Mouse (Mus musculus) E14TG2a.4 (cell line): ENCODE results near the gene Rfc3.
"Not testable (repeated sequence)": the region's sequence is repeated elsewhere in the genome, so short reads cannot be mapped to it uniquely, and the experiment has no call there.

Experiments
- H3K27me3 ChIP-seq: 2 replicates; pipeline ENCODE4 v1.6.1; 2014; ENCODE audit warnings: low read length, control low read depth; ENCODE audit not compliant: insufficient read depth
- H3K36me3 ChIP-seq: 2 replicates; pipeline ENCODE4 v1.6.1; 2014; ENCODE audit warnings: low read length, control low read depth; ENCODE audit not compliant: insufficient read depth
- H3K4me1 ChIP-seq: replicated peaks from 2 replicates; pipeline ENCODE4 v1.6.1; 2014; ENCODE audit warnings: low read depth, low read length, control low read depth
- H3K4me3 ChIP-seq: replicated peaks from 2 replicates; pipeline ENCODE4 v1.5.1; 2014; ENCODE audit warnings: mild to moderate bottlenecking, low read length
- H3K9me3 ChIP-seq: 2 replicates; pipeline ENCODE4 v1.6.1; 2014; ENCODE audit warnings: low read length, control low read depth
- CTCF ChIP-seq: conservative IDR thresholded peaks from 2 replicates; pipeline ENCODE4 v1.5.1; 2014; ENCODE audit warnings: low read length
- NANOG ChIP-seq: IDR thresholded peaks from 2 replicates; pipeline ENCODE4 v1.6.1; 2014; ENCODE audit warnings: borderline replicate concordance, low read length, mixed read lengths
- POU5F1 ChIP-seq: IDR thresholded peaks from 2 replicates; pipeline ENCODE4 v1.6.1; 2014; ENCODE audit warnings: low read length, borderline replicate concordance

The Rfc3 gene

DNA sequence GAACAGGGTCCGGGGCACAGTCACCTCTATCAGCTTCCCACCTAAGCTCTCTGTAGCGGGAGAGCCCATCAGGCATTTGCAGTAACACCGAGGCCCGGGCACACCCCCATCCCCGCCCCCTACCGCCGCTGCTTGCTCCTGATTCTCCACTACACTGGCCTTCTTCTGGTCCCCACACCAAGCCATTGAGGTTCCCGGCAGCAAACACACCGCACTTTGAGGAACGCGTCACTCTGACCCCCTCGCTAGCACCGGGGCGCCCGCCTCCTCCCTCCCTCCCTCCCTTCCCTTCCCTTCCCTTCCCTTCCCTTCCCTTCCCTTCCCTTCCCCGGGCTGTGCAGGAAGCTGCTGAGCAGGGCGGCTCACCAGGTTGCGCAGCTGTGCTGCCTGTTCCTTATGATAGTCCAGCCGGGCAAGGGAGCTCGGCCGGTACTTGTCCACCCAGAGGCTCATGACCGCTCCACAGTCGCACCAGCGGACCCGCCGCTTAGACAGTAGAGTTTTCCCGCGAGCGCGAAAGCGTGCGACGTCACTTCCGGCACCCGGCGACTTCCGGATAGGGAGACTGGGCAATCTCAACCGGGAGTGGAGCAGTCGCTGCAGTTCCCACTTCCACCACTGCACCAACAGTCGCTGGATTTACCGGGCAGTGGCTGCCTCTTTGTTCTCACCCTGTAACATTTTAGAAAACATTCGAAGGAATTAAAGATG lies at the start of gene Rfc3:
Gene Rfc3 (minus strand): TSS at position 543 of the 711 bp plus-strand sequence.
- Histone ChIP-seq H3K9me3 (no peaks in the 10 kb centered on the region), H3K4me1 (peaks cover 9% of the 10 kb centered on the region), H3K36me3 (peaks cover 39% of the 10 kb centered on the region), H3K27me3 (no peaks in the 10 kb centered on the region), H3K4me3 (peak within 1 kb of the TSS; percentile 94)
- TF ChIP-seq POU5F1 (no peak), CTCF (peak; percentile 81), NANOG (no peak)

DNA sequence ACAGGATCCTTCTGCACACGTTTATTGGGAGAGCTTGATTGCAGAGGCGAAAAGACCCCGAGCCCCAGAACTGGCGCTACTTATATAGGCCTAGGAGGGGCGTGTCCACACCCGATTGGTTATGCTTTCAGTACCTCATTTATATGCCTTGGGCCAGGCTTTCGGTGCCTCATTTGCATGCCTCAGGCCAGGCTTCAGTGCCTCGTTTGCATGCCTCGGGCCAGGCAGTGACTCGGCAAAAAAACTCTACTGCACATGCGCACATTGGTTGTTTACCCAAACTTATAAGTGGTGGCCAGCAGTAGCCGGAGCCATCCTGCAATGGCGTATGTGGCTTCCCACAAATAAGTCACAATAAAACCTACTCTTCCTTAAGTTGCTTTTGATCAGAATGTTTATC lies 42.6 kb upstream of the Rfc3 start:
- H3K9me3 ChIP-seq: peaks cover 40% of the 10 kb centered on the region
- not testable (repeated sequence) for H3K4me1 ChIP-seq, H3K36me3 ChIP-seq, H3K27me3 ChIP-seq, H3K4me3 ChIP-seq

DNA sequence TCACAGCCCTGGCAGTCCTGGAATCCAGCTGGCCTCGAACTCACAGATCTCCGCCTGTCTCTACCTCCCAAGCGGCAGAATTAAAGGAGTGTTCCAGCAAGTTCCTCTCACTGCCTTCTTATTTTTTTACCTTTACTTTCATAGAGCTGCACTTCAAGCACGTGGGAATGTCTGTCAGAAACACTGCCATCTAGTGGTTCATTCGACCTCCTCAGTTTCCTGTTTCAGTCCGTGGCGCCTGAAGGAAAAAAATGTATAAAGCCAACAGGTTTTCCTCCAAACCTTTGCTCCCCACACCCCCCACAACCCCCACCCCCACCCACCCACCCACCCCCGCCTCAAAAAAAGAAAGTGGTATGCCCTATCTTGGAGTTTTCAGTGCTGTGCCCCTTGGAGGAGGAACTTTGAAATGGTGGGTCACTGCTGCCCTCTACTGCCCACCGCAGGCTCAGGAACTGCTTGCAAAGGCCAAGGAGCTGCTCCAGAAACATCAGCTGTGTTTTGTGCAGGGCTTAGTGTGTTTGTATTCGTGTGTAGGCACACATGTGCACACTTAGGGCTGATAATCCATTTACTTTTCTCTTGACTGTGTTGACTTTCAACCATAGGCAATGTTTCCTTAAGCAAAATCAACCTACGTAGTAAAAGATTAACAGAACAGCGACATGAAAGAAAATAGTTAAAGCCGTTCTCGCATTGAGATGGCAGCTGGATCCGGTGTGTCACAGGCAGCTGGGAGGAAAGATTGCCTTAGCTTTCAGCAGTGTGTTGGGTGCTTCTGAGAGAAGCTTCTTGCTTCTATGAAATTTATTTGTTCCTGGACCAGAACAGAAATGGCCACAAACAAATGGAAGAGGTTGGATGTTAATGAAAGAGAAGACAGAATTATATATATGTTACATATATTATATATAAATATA lies 35.8 kb upstream of the Rfc3 start:
- Histone ChIP-seq H3K9me3 (no peaks in the 10 kb centered on the region), H3K4me1 (no peaks in the 10 kb centered on the region), H3K4me3 (no peak overlapping the region), H3K36me3 (no peaks in the 10 kb centered on the region), H3K27me3 (peaks cover 6% of the 10 kb centered on the region)
- TF ChIP-seq CTCF (peak; percentile 58), POU5F1 (no peak)

DNA sequence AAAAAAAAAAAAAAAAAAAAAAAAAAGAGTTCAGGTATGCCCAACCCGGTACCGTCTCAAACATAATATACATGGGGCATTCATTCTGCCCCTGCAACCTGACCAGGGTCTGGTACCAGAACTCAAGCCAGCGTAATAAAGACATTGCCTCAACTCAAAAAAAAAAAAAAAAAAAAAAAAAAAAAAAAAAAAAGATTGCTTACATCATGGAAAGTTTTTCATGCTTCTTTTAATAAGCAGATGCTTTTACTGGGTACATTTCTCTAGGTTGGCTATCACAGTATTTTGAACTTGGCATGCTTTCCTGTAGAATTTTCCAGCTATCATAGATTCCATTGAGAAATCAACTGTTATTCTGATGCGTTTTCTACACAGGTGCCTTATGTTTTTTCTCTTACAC lies 11.2 kb upstream of the Rfc3 start:
- no peak overlapping the region for H3K4me3 ChIP-seq
- no peaks in the 10 kb centered on the region for H3K4me1 ChIP-seq
- H3K27me3 ChIP-seq: no peaks in the 10 kb centered on the region
- H3K9me3 ChIP-seq: no peaks in the 10 kb centered on the region
- no peak for TF ChIP-seq NANOG
- no peak for TF ChIP-seq POU5F1
- no peak for TF ChIP-seq CTCF
- H3K36me3 ChIP-seq: no peaks in the 10 kb centered on the region

DNA sequence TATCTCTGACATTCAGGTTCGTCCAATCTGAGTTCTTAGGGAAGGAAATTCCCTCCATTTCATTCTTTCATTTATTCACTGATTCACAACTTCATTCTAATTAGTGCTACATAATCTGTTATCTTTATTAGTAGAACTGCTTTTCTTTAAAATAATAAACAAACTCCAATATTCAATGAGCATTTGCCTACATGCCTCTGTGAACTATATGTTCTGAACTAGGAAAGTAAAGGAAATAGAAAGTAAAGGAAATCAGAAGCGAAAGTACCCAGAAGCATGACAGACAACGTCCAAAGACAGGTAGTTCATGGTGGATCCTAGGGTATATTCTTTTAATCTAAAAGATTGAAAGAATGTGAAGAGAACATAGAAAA lies 356 bp upstream of the Rfc3 start:
- H3K9me3 ChIP-seq: no peaks in the 10 kb centered on the region
- TF ChIP-seq CTCF (no peak), POU5F1 (no peak), NANOG (no peak)
- H3K36me3 ChIP-seq: peaks cover 33% of the 10 kb centered on the region
- peaks cover 9% of the 10 kb centered on the region for H3K4me1 ChIP-seq
- peak overlapping the region; percentile 94 for H3K4me3 ChIP-seq
- H3K27me3 ChIP-seq: no peaks in the 10 kb centered on the region

DNA sequence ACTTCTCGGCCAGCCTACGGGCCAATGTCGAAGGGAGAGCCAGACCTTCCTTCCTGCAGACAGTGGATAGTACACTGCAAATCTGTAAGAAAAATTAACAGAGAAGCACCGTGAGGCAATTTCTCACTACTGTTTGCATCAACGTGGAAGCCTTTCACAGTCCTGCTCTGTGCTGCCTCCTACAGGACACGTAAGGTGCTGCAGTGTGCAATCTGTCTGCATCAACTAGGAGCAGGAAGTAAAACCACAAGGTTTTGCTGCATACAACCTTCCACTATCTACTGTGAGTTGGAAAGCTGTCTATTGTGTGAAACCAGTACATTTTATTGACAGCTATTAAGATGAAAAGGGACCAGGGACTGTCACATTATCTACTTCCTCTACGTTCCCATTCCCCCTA lies 6.2 kb downstream of the Rfc3 start:
- Histone ChIP-seq H3K36me3 (peaks cover 83% of the 10 kb centered on the region), H3K9me3 (no peaks in the 10 kb centered on the region), H3K4me3 (no peak overlapping the region), H3K27me3 (no peaks in the 10 kb centered on the region), H3K4me1 (0 out of 2 replicates have a peak, but pooled peaks cover 3% of the 10 kb centered on the region)
- TF ChIP-seq CTCF (peak; percentile 90), NANOG (no peak; the same call in 1 of the 2 replicates), POU5F1 (no peak)

DNA sequence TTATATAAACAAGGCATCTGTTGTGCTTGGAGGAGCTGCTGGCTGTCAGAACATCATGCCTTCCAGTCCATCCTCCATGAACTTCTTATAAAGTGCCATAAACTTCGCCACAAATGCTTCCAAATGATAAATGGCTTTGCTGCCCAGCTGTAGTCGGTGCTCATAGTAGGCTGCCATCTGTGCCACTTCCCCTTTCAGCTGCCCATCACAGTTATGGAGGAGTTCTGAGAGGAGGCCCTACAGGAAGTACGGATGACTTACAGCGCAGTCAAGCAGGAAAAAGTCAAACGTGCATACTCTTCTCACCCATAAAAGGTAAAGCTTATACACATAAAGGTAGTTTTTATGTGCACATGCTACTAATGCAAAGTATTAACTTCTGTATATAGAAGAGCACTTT lies 8.2 kb downstream of the Rfc3 start:
- TF ChIP-seq CTCF (no peak), POU5F1 (no peak), NANOG (no peak)
- Histone ChIP-seq H3K36me3 (peaks cover 64% of the 10 kb centered on the region), H3K9me3 (no peaks in the 10 kb centered on the region), H3K27me3 (no peaks in the 10 kb centered on the region), H3K4me1 (no peaks in the 10 kb centered on the region), H3K4me3 (no peak overlapping the region)

DNA sequence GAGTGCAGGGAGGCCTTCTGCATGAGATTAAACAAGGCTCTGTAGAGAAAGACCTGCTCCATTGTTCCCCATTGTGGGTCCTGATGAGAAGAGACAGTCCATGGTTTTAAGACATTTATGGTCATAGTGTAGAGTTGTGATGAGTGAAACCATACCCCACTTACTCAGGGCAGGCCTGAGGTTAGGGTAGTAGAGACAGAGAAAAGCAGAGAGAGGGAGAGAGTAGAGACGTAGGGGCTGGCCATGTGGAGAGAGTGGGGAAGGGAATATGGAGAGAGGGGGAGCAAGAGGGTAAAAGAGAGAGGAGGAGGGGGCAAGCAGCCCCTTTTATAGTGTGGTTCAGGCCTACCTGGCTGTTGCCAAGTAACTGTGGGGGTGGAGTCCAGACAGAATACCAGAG lies 8.9 kb downstream of the Rfc3 start:
- TF ChIP-seq CTCF: no peak
- no peak for TF ChIP-seq NANOG
- TF ChIP-seq POU5F1: no peak

More for the DNA sequence above, 8.9 kb downstream of the Rfc3 start:
- no peak overlapping the region for H3K4me3 ChIP-seq
- H3K27me3 ChIP-seq: no peaks in the 10 kb centered on the region
- peaks cover 57% of the 10 kb centered on the region for H3K36me3 ChIP-seq
- no peaks in the 10 kb centered on the region for H3K4me1 ChIP-seq
- no peaks in the 10 kb centered on the region for H3K9me3 ChIP-seq
